Mouse (Mus musculus): ENCODE measurements around the gene Cd300a.

GRCm38 (mm10) chr11:114862687-114863086 is 27.2 kb upstream of the Cd300a start:
- TF ChIP-seq CTCF (IDR thresholded peaks at IDR 0.05; ENCODE audit: borderline replicate concordance, extremely low read depth, insufficient read depth, insufficient read length) (no peak), POLR2A (IDR thresholded peaks at IDR 0.05; ENCODE audit: borderline replicate concordance, extremely low read depth, insufficient read depth, insufficient read length, poor library complexity, severe bottlenecking) (no peak)
